Mouse (Mus musculus) C2C12 (cell line): ENCODE measurements around the gene Wdr25.
A peak's percentile ranks its signal among the peaks of the same experiment; 100 is the strongest.

Experiments
- CEBPB ChIP-seq: IDR thresholded peaks from one replicate; pipeline ENCODE4 v1.6.1; 2011; ENCODE audit warnings: low read depth, mild to moderate bottlenecking, control low read depth, moderate library complexity
- CTCF ChIP-seq: IDR thresholded peaks from one replicate; pipeline ENCODE4 v1.5.1; 2011; ENCODE audit not compliant: control insufficient read depth, insufficient read depth, insufficient read length
- MAX ChIP-seq: IDR thresholded peaks from one replicate; pipeline ENCODE4 v1.6.1; 2011; ENCODE audit warnings: mild to moderate bottlenecking, control low read depth
- MYOD1 ChIP-seq: IDR thresholded peaks from one replicate; pipeline ENCODE4 v1.6.1; 2011; ENCODE audit warnings: low read depth; ENCODE audit not compliant: control insufficient read depth, insufficient read length
- MYOG ChIP-seq: IDR thresholded peaks from one replicate; pipeline ENCODE4 v1.6.1; 2011; ENCODE audit not compliant: control insufficient read depth, insufficient read length; ENCODE audit errors: extremely low read depth
- USF1 ChIP-seq: IDR thresholded peaks from one replicate; pipeline ENCODE4 v1.6.1; 2011; ENCODE audit warnings: low read depth, mild to moderate bottlenecking, control low read depth, moderate library complexity

- TF ChIP-seq CTCF (no peak), MYOG (no peak), USF1 (no peak), CEBPB (peak; percentile 80), MYOD1 (no peak), MAX (no peak)
Measured at GRCm38 (mm10) chr12:108937506-108937905, 44.1 kb downstream of the Wdr25 start.
